Mouse (Mus musculus) testis, adult 2 months (tissue): ENCODE results near the gene Gm49416.

Experiments used
- CTCF ChIP-seq: fragments of 200-500 bp; IDR thresholded peaks from 2 replicates; pipeline ENCODE4 v1.5.1; 2012; ENCODE audit warnings: low read depth, mild to moderate bottlenecking, inconsistent platforms, low read length, moderate library complexity; ENCODE audit not compliant: control insufficient read depth, insufficient read depth, insufficient replicate concordance
- POLR2A ChIP-seq: fragments of 200-500 bp; IDR thresholded peaks from 2 replicates; pipeline ENCODE4 v1.6.1; 2012; ENCODE audit warnings: low read depth, mild to moderate bottlenecking, inconsistent platforms, low read length, moderate library complexity; ENCODE audit not compliant: control insufficient read depth

- TF ChIP-seq CTCF (no peak), POLR2A (no peak)
These were observed 10.4 kb downstream of the Gm49416 start for GRCm38 (mm10) chr19:8899079-8899478.
